13 mouse cellular contexts compared by ENCODE assay signal in the genomic region with DNA sequence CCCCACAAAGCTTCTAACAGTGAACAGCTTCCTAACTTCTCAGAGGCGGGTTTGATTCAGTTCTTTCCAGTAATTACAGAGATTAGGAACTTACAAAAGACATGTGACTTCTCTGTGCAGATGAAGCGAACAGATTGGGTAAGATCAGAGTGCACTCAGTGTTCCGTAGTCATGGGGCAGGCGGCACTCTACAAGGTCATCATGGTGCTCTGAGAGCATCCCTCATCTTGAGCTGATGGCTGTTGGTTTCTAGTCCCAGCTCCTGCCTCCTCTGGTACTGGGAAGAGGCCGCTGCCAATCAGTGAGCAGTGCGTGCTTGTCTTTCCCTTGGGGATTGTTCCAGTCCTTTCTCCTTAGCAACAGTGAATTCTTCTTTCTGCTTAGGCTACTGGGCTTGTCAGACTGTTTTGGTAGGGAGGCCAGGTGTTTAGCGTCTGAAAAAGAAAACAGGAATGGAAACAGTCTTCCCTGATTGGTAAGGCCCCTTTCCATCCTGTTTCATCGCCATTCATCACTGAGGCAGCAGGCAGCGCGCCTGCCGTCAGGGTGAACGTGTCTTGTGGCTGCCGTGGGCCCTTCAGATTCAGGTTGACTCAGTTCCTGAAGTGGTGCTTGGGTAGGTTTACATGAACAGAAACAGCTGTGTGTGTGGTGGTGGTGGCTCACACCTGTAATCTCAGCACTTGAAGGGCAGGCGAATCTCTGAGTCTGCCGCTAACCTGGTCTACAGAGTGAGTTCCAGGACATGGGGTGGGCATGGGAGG. TPM values are rescaled to one million over a fixed set of nuclear protein-coding genes. Genes with fewer than 3 reads are reported as not detected.
DNase-seq lines count a peak whose midpoint lies in the region; ATAC-seq and TF ChIP-seq lines count a peak whose summit lies in the region.
"Had no signal": no experiment of that assay in that cellular context is flagged by ENCODE, and none has a peak within 500 bp of the region (broad histone marks: within the 10 kb centered on the region; RNA-seq: fewer than 3 reads in every experiment).

No protein-coding gene starts in this region.

- H3K9ac ChIP-seq in midbrain, embryonic 13.5 days (replicated peaks): no peak overlapping the region
- no peak overlapping the region for H3K9ac ChIP-seq in midbrain, postnatal 0 days (replicated peaks; ENCODE audit: low read length, poor library complexity, severe bottlenecking)
- no peak overlapping the region for H3K9ac ChIP-seq in CH12.LX (ENCODE audit: insufficient read depth, low read depth)
- H3K9ac ChIP-seq in intestine, postnatal 0 days (ENCODE audit: low read depth, low read length): no peak overlapping the region

- TF ChIP-seq RAD21 in CH12.LX (IDR thresholded peaks at IDR 0.05; ENCODE audit: low read depth, low read length): no peak

- no peak overlapping the region for H3K4me2 ChIP-seq in midbrain, embryonic 13.5 days (replicated peaks)
- H3K4me2 ChIP-seq in midbrain, postnatal 0 days (ENCODE audit: low read depth, low read length, poor library complexity, severe bottlenecking): no peak overlapping the region
- peak overlapping the region; percentile 67 for H3K4me2 ChIP-seq in CH12.LX (ENCODE audit: insufficient read depth, low read depth, poor library complexity, severe bottlenecking)
- H3K4me2 ChIP-seq in intestine, postnatal 0 days (replicated peaks; ENCODE audit: low read depth): no peak overlapping the region

- no peak for TF ChIP-seq CTCF in midbrain, postnatal 0 days (IDR thresholded peaks at IDR 0.05)
- TF ChIP-seq CTCF in CH12.LX (conservative IDR thresholded peaks at IDR 0.05 in 1 of 2, IDR thresholded peaks at IDR 0.05 in 1 of 2; ENCODE audit: low read depth in 2 of 2, low read length in 2 of 2): no peak
- TF ChIP-seq CTCF in intestine, postnatal 0 days (IDR thresholded peaks at IDR 0.05; ENCODE audit: low read depth): no peak

- WGBS in midbrain, embryonic 13.5 days: 86% methylated on average over 15 of the region's 15 CpGs
- 89% methylated on average over 15 of the region's 15 CpGs for WGBS in midbrain, postnatal 0 days
- WGBS in intestine, postnatal 0 days: 75% methylated on average over 15 of the region's 15 CpGs

- no peaks in the 10 kb centered on the region for H3K9me3 ChIP-seq in midbrain, embryonic 13.5 days
- H3K9me3 ChIP-seq in midbrain, postnatal 0 days (ENCODE audit: low read length): no peaks in the 10 kb centered on the region
- H3K9me3 ChIP-seq in CH12.LX (replicated peaks; ENCODE audit: low read length): no peaks in the 10 kb centered on the region
- no peaks in the 10 kb centered on the region for H3K9me3 ChIP-seq in intestine, postnatal 0 days (ENCODE audit: control insufficient read depth)

- H3K36me3 ChIP-seq in midbrain, embryonic 13.5 days: no peaks in the 10 kb centered on the region
- H3K36me3 ChIP-seq in midbrain, postnatal 0 days (ENCODE audit: insufficient read depth, low read length): peaks cover 6% of the 10 kb centered on the region; the same call in 1 of the 2 replicates
- peaks cover 2 to 3% of the 10 kb centered on the region in 2 experiments for H3K36me3 ChIP-seq in CH12.LX (replicated peaks in 1 of 2; ENCODE audit: control insufficient read depth in 1 of 2, insufficient read depth in 1 of 2, low read length in 1 of 2)
- H3K36me3 ChIP-seq in intestine, postnatal 0 days (ENCODE audit: control insufficient read depth, insufficient read depth): peaks cover 13% of the 10 kb centered on the region

- H3K27ac ChIP-seq in midbrain, embryonic 13.5 days: no peak overlapping the region
- no peak overlapping the region for H3K27ac ChIP-seq in midbrain, postnatal 0 days (ENCODE audit: low read depth, low read length)
- peak overlapping the region; percentile 13; the same call in 1 of the 2 replicates for H3K27ac ChIP-seq in CH12.LX (ENCODE audit: insufficient read depth, low read depth)
- no peak overlapping the region for H3K27ac ChIP-seq in intestine, postnatal 0 days (ENCODE audit: low read depth, low read length)

- dilution Hi-C loops in CH12.LX (cut with MboI; ENCODE audit: extremely low pct_ligation_motif_present, extremely low pct_unique_long_range_greater_than_20kb, low sequenced_read_pairs): no loop called here

- 0 out of 2 replicates have a peak, but pooled peaks have one; percentile 24 for ATAC-seq in midbrain, embryonic 13.5 days
- ATAC-seq in midbrain, postnatal 0 days (ENCODE audit: low FRiP score): no peak
- ATAC-seq in megakaryocyte, adult 5-6 weeks (ENCODE audit: poor library complexity, severe bottlenecking): peak; percentile 64
- no peak for ATAC-seq in intestine, postnatal 0 days

- H3K4me3 ChIP-seq in midbrain, embryonic 13.5 days (replicated peaks): no peak overlapping the region
- H3K4me3 ChIP-seq in midbrain, postnatal 0 days (ENCODE audit: low read depth, low read length): no peak overlapping the region
- peak overlapping the region; percentile 25 to 48 (median 33) for H3K4me3 ChIP-seq in CH12.LX (replicated peaks in 1 of 3; ENCODE audit: low read depth in 2 of 3, low read length in 2 of 3, poor library complexity in 1 of 3)
- no peak overlapping the region for H3K4me3 ChIP-seq in intestine, postnatal 0 days (ENCODE audit: low read depth, low read length)
- H3K4me3 ChIP-seq: erythroblast, embryonic 14.5 days had no signal

- TF ChIP-seq POLR2A in CH12.LX (IDR thresholded peaks at IDR 0.05; ENCODE audit: low read depth, low read length): no peak

- H3K27me3 ChIP-seq in midbrain, embryonic 13.5 days: no peaks in the 10 kb centered on the region
- no peaks in the 10 kb centered on the region for H3K27me3 ChIP-seq in midbrain, postnatal 0 days (ENCODE audit: insufficient read depth, low read length)
- no peaks in the 10 kb centered on the region for H3K27me3 ChIP-seq in CH12.LX (replicated peaks)
- no peaks in the 10 kb centered on the region for H3K27me3 ChIP-seq in intestine, postnatal 0 days (replicated peaks; ENCODE audit: control insufficient read depth, insufficient read depth, low read length)

- DNase-seq in midbrain, postnatal 0 days (ENCODE audit: low spot score): no peak
- peak; percentile 77 for DNase-seq in CH12.LX (ENCODE audit: extremely low read depth)
- peak; percentile 49 to 67 for DNase-seq in thymus, postnatal 36 days
- DNase-seq in layer of hippocampus, adult 8-10 months (ENCODE audit: low spot score in 2 of 2): no peak
- DNase-seq: cerebellum, adult 9-11 months; gastrocnemius, postnatal 36 days; heart, postnatal 4 days; kidney, adult 11 months; liver had no signal

- no peaks in the 10 kb centered on the region for H3K79me2 ChIP-seq in CH12.LX (replicated peaks; ENCODE audit: control insufficient read depth, extremely low read depth, insufficient read depth, poor library complexity, severe bottlenecking)

- TF ChIP-seq EP300 in CH12.LX (IDR thresholded peaks at IDR 0.05; ENCODE audit: low read length): peak; percentile 63

- H3K4me1 ChIP-seq in midbrain, embryonic 13.5 days (replicated peaks): peaks cover 4% of the 10 kb centered on the region; the same call in 1 of the 2 replicates
- no peaks in the 10 kb centered on the region for H3K4me1 ChIP-seq in midbrain, postnatal 0 days (ENCODE audit: insufficient read depth, low read length)
- H3K4me1 ChIP-seq in CH12.LX (ENCODE audit: control insufficient read depth in 1 of 2, insufficient read depth in 2 of 2): peaks cover 12 to 32% of the 10 kb centered on the region in 2 experiments
- no peaks in the 10 kb centered on the region; the same call in 1 of the 2 replicates for H3K4me1 ChIP-seq in intestine, postnatal 0 days (replicated peaks; ENCODE audit: control insufficient read depth, insufficient read depth, low read length)

- in situ Hi-C loops in CH12.LX (cut with MboI; ENCODE audit: low pct_ligation_motif_present, low pct_unique_long_range_greater_than_20kb, low sequenced_read_pairs): no loop called here

TF ChIP-seq in CH12.LX, 34 proteins besides CTCF, POLR2A, EP300 and RAD21 (continues in another document):
- TF ChIP-seq USF1 (IDR thresholded peaks at IDR 0.05; ENCODE audit: low read depth, low read length) (no peak), USF2 (conservative IDR thresholded peaks at IDR 0.05; ENCODE audit: low read depth, low read length) (no peak), CHD1 (IDR thresholded peaks at IDR 0.05; ENCODE audit: low read depth, low read length) (no peak), BHLHE40 (IDR thresholded peaks at IDR 0.05; ENCODE audit: low read depth, low read length) (peak; percentile 97), HCFC1 (IDR thresholded peaks at IDR 0.05; ENCODE audit: low read depth, low read length) (peak; percentile 8; the same call in 1 of the 2 replicates), ZKSCAN1 (IDR thresholded peaks at IDR 0.05; ENCODE audit: borderline replicate concordance, low read depth, low read length) (no peak), TBP (conservative IDR thresholded peaks at IDR 0.05; ENCODE audit: low read depth, low read length) (no peak), E2F4 (IDR thresholded peaks at IDR 0.05; ENCODE audit: insufficient replicate concordance, low read depth, low read length) (no peak), PAX5 (IDR thresholded peaks at IDR 0.05; ENCODE audit: low read length) (no peak), IRF4 (IDR thresholded peaks at IDR 0.05; ENCODE audit: low read depth, low read length) (peak; percentile 91), SMC3 (IDR thresholded peaks at IDR 0.05; ENCODE audit: low read depth, low read length) (no peak), NELFE (IDR thresholded peaks at IDR 0.05; ENCODE audit: low read depth, low read length) (no peak), MAX (IDR thresholded peaks at IDR 0.05; ENCODE audit: low read length) (peak; percentile 71), JUN (IDR thresholded peaks at IDR 0.05; ENCODE audit: insufficient read depth, low read depth, low read length) (no peak), TCF12 (IDR thresholded peaks at IDR 0.05; ENCODE audit: low read depth, low read length) (peak; percentile 84), UBTF (IDR thresholded peaks at IDR 0.05; ENCODE audit: low read depth, low read length) (0 out of 2 replicates have a peak, but pooled peaks have one; percentile 52), JUND (conservative IDR thresholded peaks at IDR 0.05; ENCODE audit: low read depth, low read length) (peak; percentile 42; the same call in 1 of the 2 replicates), ELF1 (IDR thresholded peaks at IDR 0.05; ENCODE audit: low read depth, low read length) (peak; percentile 39; the same call in 1 of the 2 replicates)

RNA-seq across cellular contexts. Expression of gene Lclat1, which starts 54.8 kb away (rescaled TPM):
- polyA plus RNA-seq in midbrain, embryonic 13.5 days (2015; fragmentation: Nextera tagmentation; extraction: Ambion mirVana): 7.1 and 7.9 TPM in 2 replicates
- total RNA-seq in midbrain, postnatal 0 days (2014; rRNA removed): 25.6 and 38.2 TPM in 2 replicates
- polyA plus RNA-seq in midbrain, postnatal 0 days (2015; fragmentation: Nextera tagmentation; extraction: Ambion mirVana): 11.5 and 12.4 TPM in 2 replicates
- total RNA-seq in CH12.LX (2012; rRNA removed) (6.2 and 7.0 TPM in 2 replicates), CH12.LX (2014; rRNA removed) (5.1 and 6.3 TPM in 2 replicates)
- polyA plus RNA-seq in CH12.LX (2012; ENCODE audit: insufficient read length, low read depth): 7.7 and 9.6 TPM in 2 replicates
- total RNA-seq in megakaryocyte, adult 5-6 weeks (2015): 12.5 and 12.8 TPM in 2 replicates
- 7.0 and 9.1 TPM in 2 replicates for total RNA-seq in megakaryocyte, adult 5-6 weeks (2017)
- polyA plus RNA-seq in intestine, postnatal 0 days (2015; fragmentation: Nextera tagmentation; extraction: Ambion mirVana): 21.0 and 24.3 TPM in 2 replicates
- 10 to 100 TPM; 32.0 to 37.2 (median 36.6) TPM for total RNA-seq in layer of hippocampus, adult 8-10 months (2022)
- polyA plus RNA-seq: erythroblast, embryonic 14.5 days had no signal

Comparison
In these comparisons a context has a peak if more than half of its experiments do, and no peak if none do; other contexts are left out.
1. ATAC-seq: peak in midbrain, embryonic 13.5 days (single experiment) and megakaryocyte, adult 5-6 weeks (single experiment); none in midbrain, postnatal 0 days (single experiment) and intestine, postnatal 0 days (single experiment).
2. H3K4me3 ChIP-seq: peak in CH12.LX (3 of 3); none in midbrain, embryonic 13.5 days (single experiment), midbrain, postnatal 0 days (single experiment) and intestine, postnatal 0 days (single experiment).
3. DNase-seq: peak in CH12.LX (single experiment) and thymus, postnatal 36 days (2 of 2); none in midbrain, postnatal 0 days (single experiment) and layer of hippocampus, adult 8-10 months (0 of 2).